Mouse (Mus musculus): ENCODE data around the gene Susd4. TPM values are rescaled to one million over a fixed set of nuclear protein-coding genes. Genes with fewer than 3 reads are reported as not detected.

The Susd4 gene
- polyA plus RNA-seq, 1 experiment from 2014 or later: 73.9 TPM

GRCm38 (mm10) chr1:182867886-182868285 is 104.2 kb downstream of the Susd4 start:
- Histone ChIP-seq H3K4me1 (replicated peaks) (peaks cover 31% of the 10 kb centered on the region), H3K27me3 (no peaks in the 10 kb centered on the region), H3K27ac (replicated peaks) (peak overlapping the region; percentile 89), H3K4me3 (no peak overlapping the region), H3K9me3 (peaks cover 3% of the 10 kb centered on the region; the same call in 1 of the 2 replicates), H3K4me2 (no peak overlapping the region), H3K36me3 (0 out of 2 replicates have a peak, but pooled peaks cover 6% of the 10 kb centered on the region), H3K9ac (no peak overlapping the region)
- WGBS: 92% methylated on average over 3 of the region's 3 CpGs
- ATAC-seq (ENCODE audit: low read depth): no peak

DNA sequence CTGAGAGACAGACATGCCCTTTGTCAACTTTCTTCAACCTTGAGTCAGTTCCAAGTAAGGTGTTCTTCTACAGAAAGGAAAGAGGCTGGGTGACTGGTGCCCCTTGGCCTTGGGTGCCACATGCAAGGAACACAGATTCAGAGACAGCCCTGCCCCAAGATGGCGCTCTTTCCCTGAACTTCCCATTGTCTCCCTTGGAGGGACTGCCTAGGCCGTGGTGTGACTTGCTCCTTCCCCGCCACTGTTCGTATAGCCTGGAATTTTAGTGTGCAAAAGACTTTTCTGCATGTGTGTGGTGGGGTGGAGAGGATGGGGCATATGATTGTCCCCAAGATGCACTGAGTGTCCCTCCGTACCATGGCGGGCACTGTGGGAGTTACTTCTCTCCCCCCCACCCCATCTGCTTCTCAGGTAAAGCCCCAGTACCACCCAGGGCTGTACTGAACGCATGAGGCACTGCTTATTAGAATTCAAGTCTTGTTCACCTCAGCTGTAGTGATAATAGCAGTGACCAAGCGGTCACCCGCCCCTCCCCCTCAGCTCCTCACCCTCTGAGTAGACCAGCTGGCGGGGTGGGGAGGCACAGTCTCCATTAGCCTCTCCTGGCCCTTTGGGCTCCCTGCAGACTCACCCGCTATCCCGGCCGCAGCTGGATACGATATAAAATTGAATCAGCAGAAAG is 104.9 kb downstream of the Susd4 start:
- H3K27me3 ChIP-seq: no peaks in the 10 kb centered on the region
- no peak overlapping the region for H3K4me3 ChIP-seq
- WGBS: 36% methylated on average over 14 of the region's 14 CpGs
- peak overlapping the region; percentile 50; the same call in 1 of the 2 replicates for H3K9ac ChIP-seq
- peaks cover 27% of the 10 kb centered on the region for H3K4me1 ChIP-seq (replicated peaks)
- H3K4me2 ChIP-seq: peak overlapping the region; percentile 35
- peak; percentile 71 for ATAC-seq (ENCODE audit: low read depth)
- 0 out of 2 replicates have a peak, but pooled peaks cover 6% of the 10 kb centered on the region for H3K36me3 ChIP-seq
- peaks cover 3% of the 10 kb centered on the region; the same call in 1 of the 2 replicates for H3K9me3 ChIP-seq
- H3K27ac ChIP-seq (replicated peaks): peak overlapping the region; percentile 89

DNA sequence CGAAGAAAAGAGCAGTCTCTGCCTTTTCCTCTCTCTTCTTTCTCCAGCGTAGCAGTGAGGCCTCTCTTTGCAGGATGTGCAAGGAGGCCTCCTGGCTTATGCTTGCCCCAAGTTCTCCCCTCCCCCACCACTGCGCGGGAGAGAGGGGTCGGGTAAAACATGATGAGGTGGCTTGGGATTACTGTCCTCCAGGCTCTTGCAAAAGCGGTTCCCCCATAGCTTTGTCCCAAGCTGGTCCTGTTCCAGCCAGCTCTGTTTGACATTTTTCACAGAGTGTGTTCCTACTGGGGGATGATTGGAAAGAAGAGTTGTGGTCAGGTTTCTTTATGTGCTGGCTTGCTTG is 105.4 kb downstream of the Susd4 start:
- Histone ChIP-seq H3K27me3 (no peaks in the 10 kb centered on the region), H3K4me3 (no peak overlapping the region), H3K9me3 (peaks cover 3% of the 10 kb centered on the region; the same call in 1 of the 2 replicates), H3K4me2 (peak overlapping the region; percentile 35), H3K36me3 (0 out of 2 replicates have a peak, but pooled peaks cover 6% of the 10 kb centered on the region), H3K27ac (replicated peaks) (peak overlapping the region; percentile 89), H3K9ac (peak overlapping the region; percentile 50; the same call in 1 of the 2 replicates), H3K4me1 (replicated peaks) (peaks cover 27% of the 10 kb centered on the region)
- 0 out of 2 replicates have a peak, but pooled peaks have one; percentile 19 for ATAC-seq (ENCODE audit: low read depth)
- WGBS: 17% methylated on average over 6 of the region's 6 CpGs

- no peak for ATAC-seq (ENCODE audit: low read depth)
- peaks cover 11% of the 10 kb centered on the region for H3K4me1 ChIP-seq (replicated peaks)
- H3K36me3 ChIP-seq: peaks cover 20% of the 10 kb centered on the region
- H3K27me3 ChIP-seq: no peaks in the 10 kb centered on the region
- H3K27ac ChIP-seq (replicated peaks): no peak overlapping the region
- H3K4me2 ChIP-seq: no peak overlapping the region
- no peak overlapping the region for H3K9ac ChIP-seq
- WGBS: 91% methylated on average over 5 of the region's 5 CpGs
- H3K4me3 ChIP-seq: no peak overlapping the region
- H3K9me3 ChIP-seq: peaks cover 5% of the 10 kb centered on the region; the same call in 1 of the 2 replicates
Observed at GRCm38 (mm10) chr1:182878156-182878555, 114.5 kb downstream of the Susd4 start.

DNA sequence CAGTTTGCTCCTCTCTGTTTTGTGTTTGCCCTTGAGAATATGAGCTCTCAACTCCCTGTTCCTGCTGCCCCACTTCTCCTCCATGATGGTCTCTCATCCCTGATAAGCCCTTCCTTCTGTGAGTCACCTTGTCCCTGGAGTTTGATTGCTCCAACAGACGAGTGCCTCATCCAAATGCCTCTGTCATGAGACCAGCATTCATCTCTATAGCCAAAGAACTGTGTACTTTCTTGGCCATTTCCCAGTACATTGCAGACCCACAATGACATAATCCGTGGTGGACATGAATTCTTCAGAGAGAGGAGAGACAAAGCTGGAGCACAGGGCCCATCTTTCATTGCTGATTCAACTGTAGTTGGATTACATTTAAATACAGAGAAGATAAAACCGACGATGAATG is 115.1 kb downstream of the Susd4 start:
- H3K9ac ChIP-seq: no peak overlapping the region
- no peak overlapping the region for H3K27ac ChIP-seq (replicated peaks)
- no peak overlapping the region for H3K4me3 ChIP-seq
- peaks cover 5% of the 10 kb centered on the region; the same call in 1 of the 2 replicates for H3K9me3 ChIP-seq
- H3K4me2 ChIP-seq: no peak overlapping the region
- H3K27me3 ChIP-seq: no peaks in the 10 kb centered on the region
- H3K4me1 ChIP-seq (replicated peaks): peaks cover 11% of the 10 kb centered on the region
- WGBS: 88% methylated on average over 4 of the region's 4 CpGs
- H3K36me3 ChIP-seq: peaks cover 20% of the 10 kb centered on the region
- ATAC-seq (ENCODE audit: low read depth): no peak

DNA sequence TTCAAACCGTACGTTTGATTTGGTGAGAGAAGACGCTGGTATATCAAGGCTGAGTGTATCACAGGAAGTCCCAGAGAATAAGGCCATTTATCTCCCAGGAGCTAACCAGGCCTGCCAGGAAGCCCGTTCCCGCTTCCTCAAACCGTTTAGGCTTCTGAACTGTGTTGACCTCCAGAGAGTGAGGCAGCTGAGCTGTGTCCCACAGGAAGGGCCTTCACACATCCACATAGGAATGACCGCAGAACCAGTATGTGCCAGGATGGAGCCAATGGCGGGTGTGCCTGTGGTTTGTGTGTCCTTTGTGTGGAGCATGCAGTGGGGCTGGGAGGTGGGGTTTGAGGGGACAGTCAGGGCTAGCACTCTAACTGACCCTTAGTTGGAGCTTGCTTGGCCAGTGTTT is 117.6 kb downstream of the Susd4 start:
- Histone ChIP-seq H3K36me3 (peaks cover 18% of the 10 kb centered on the region), H3K4me1 (replicated peaks) (peaks cover 11% of the 10 kb centered on the region), H3K4me3 (no peak overlapping the region), H3K27ac (replicated peaks) (no peak overlapping the region), H3K9ac (no peak overlapping the region), H3K4me2 (no peak overlapping the region), H3K9me3 (peaks cover 5% of the 10 kb centered on the region; the same call in 1 of the 2 replicates), H3K27me3 (no peaks in the 10 kb centered on the region)
- ATAC-seq (ENCODE audit: low read depth): no peak
- 81% methylated on average over 8 of the region's 8 CpGs for WGBS

- Histone ChIP-seq H3K36me3 (peaks cover 23% of the 10 kb centered on the region), H3K27ac (replicated peaks) (no peak overlapping the region), H3K9me3 (peaks cover 5% of the 10 kb centered on the region; the same call in 1 of the 2 replicates), H3K4me3 (no peak overlapping the region), H3K27me3 (no peaks in the 10 kb centered on the region), H3K4me2 (no peak overlapping the region), H3K9ac (no peak overlapping the region), H3K4me1 (replicated peaks) (peaks cover 18% of the 10 kb centered on the region)
- 76% methylated on average over 2 of the region's 2 CpGs for WGBS
- ATAC-seq (ENCODE audit: low read depth): no peak
Observed at GRCm38 (mm10) chr1:182882611-182883010, 119.0 kb downstream of the Susd4 start.

DNA sequence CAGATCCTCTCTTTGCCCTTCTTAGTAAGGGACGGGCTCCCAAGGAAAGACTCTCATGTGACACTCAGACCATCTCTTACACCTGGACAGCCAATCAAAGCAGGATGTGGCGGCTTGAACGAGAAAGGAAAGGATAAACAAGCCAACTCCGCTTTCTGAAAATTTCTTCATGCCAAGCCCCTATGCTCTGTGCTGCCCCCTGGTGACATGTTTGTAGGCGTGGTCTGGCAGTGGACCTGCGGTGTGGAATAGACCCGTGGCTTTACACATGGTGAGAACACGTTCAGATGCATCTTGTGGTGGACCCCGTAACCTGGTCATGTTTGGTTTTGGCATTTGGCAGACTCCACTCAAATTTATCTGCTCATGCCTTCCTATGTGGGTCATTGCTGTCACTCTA is 132.0 kb downstream of the Susd4 start:
- no peak overlapping the region for H3K4me3 ChIP-seq
- H3K4me1 ChIP-seq (replicated peaks): peaks cover 17% of the 10 kb centered on the region
- no peak overlapping the region for H3K9ac ChIP-seq
- peaks cover 20% of the 10 kb centered on the region for H3K36me3 ChIP-seq
- no peak overlapping the region for H3K27ac ChIP-seq (replicated peaks)
- H3K4me2 ChIP-seq: no peak overlapping the region
- H3K27me3 ChIP-seq: no peaks in the 10 kb centered on the region
- no peaks in the 10 kb centered on the region for H3K9me3 ChIP-seq
- ATAC-seq (ENCODE audit: low read depth): no peak
- 74% methylated on average over 9 of the region's 9 CpGs for WGBS

DNA sequence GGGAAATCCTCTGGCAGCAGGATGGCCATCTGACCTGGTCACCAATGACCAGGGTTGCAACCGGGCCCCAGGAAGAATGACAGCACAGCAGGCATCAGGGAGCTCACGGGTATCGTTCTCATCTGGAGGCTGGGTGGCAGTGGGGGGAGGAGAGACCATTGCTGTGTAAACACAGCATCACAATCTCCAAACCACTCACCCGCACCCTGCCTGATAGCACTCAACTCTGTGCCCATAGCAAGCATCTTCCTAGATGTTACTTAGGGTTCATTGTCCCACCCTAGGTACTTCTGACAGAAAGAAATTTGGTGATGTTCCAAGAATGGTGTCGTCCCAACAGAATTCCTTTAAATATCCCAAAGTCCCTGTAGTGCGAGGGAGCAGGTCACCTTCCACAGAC is 133.4 kb downstream of the Susd4 start:
- WGBS: 58% methylated on average over 6 of the region's 6 CpGs
- H3K9me3 ChIP-seq: no peaks in the 10 kb centered on the region
- peak overlapping the region; percentile 74 for H3K27ac ChIP-seq (replicated peaks)
- no peak overlapping the region for H3K4me3 ChIP-seq
- no peak overlapping the region for H3K9ac ChIP-seq
- peaks cover 12% of the 10 kb centered on the region for H3K36me3 ChIP-seq
- peak; percentile 49; the same call in 1 of the 2 replicates for ATAC-seq (ENCODE audit: low read depth)
- peaks cover 17% of the 10 kb centered on the region for H3K4me1 ChIP-seq (replicated peaks)
- H3K4me2 ChIP-seq: no peak overlapping the region
- H3K27me3 ChIP-seq: no peaks in the 10 kb centered on the region

- peaks cover 7% of the 10 kb centered on the region; the same call in 1 of the 2 replicates for H3K36me3 ChIP-seq
- H3K4me2 ChIP-seq: no peak overlapping the region
- peak; percentile 87 for ATAC-seq (ENCODE audit: low read depth)
- no peak overlapping the region for H3K4me3 ChIP-seq
- no peaks in the 10 kb centered on the region for H3K27me3 ChIP-seq
- WGBS: 52% methylated on average over 12 of the region's 12 CpGs
- no peak overlapping the region for H3K9ac ChIP-seq
- H3K9me3 ChIP-seq: no peaks in the 10 kb centered on the region
- H3K4me1 ChIP-seq (replicated peaks): peaks cover 17% of the 10 kb centered on the region
- peak overlapping the region; percentile 74 for H3K27ac ChIP-seq (replicated peaks)
Observed at GRCm38 (mm10) chr1:182897506-182898138, 134.0 kb downstream of the Susd4 start.

DNA sequence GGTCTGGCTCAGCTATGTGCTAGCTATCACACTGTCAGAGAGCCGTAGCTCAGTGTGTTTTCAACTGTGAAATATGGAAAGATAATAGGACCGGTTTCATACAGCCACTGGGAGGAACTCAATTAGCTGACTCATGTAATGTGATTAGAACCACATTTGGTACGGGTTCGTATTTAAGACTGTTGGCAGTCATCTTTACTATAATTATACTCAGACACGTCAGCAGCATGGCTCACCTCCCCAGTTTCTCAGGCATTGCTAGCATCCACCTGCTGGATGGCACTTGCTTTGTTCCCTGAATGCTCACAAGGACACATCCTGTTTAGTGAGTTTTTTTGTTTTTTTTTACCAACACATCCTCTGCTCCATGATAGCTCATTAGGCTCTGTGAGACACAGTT is 138.4 kb downstream of the Susd4 start:
- no peaks in the 10 kb centered on the region for H3K27me3 ChIP-seq
- ATAC-seq (ENCODE audit: low read depth): no peak
- H3K4me2 ChIP-seq: no peak overlapping the region
- no peak overlapping the region for H3K9ac ChIP-seq
- no peaks in the 10 kb centered on the region for H3K9me3 ChIP-seq
- no peak overlapping the region for H3K4me3 ChIP-seq
- 62% methylated on average over 5 of the region's 5 CpGs for WGBS
- H3K4me1 ChIP-seq (replicated peaks): peaks cover 12% of the 10 kb centered on the region
- 0 out of 2 replicates have a peak overlapping the region, but pooled peaks have one; percentile 9 for H3K27ac ChIP-seq (replicated peaks)
- no peaks in the 10 kb centered on the region for H3K36me3 ChIP-seq

DNA sequence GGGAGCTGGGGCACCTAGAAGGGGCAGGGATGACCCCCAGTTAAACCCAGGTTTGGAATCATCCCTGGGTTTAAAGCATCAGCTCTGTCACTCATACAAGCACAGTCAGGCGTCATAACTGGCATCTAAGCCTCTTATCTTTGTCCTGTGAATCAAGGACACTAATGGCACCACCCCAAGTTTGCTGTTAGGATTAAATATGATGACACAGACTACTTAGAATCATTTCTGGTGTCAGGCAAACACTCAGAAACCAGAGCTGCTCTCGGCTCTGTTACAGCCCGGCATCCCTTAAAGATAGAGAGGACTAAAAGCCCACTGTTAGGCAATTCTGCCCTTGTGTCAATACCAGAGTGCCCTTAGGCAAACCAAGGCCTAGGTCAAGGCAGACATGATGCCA is 139.2 kb downstream of the Susd4 start:
- Histone ChIP-seq H3K4me1 (replicated peaks) (peaks cover 7% of the 10 kb centered on the region), H3K27ac (replicated peaks) (no peak overlapping the region), H3K9me3 (no peaks in the 10 kb centered on the region), H3K36me3 (no peaks in the 10 kb centered on the region), H3K9ac (no peak overlapping the region), H3K4me2 (no peak overlapping the region), H3K27me3 (no peaks in the 10 kb centered on the region), H3K4me3 (no peak overlapping the region)
- ATAC-seq (ENCODE audit: low read depth): no peak
- WGBS: 92% methylated on average over 3 of the region's 3 CpGs

Measured in neural tube, embryonic 13.5 days (tissue).